ENCODE assay signal across 1 mouse cellular context in the genomic region with DNA sequence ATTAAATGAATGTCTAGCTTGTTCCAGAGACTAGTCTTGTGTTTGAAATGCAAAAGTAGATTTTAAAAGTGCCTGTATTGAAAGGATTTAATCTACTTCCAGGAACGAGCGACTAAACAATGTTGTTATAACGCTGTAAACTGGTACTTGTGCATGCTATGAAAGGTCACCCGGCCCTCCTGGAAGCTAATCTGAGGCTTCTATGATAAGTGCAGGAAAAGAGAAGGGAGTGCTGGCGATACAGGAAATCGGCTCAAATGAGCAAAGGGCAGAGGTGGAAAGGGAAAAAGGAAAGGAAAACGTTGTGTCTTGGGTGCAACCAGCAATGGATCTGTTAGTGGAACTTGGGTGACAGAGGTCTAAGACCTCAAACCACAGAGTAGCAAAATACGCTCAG.
A peak's percentile ranks its signal among the peaks of the same experiment; 100 is the strongest.
TF ChIP-seq lines count a peak whose summit lies in the region.

No protein-coding gene starts in this region.

TF ChIP-seq in CH12.LX, 34 proteins besides CTCF, POLR2A, EP300 and RAD21:
- TF ChIP-seq SMC3 (IDR thresholded peaks at IDR 0.05; ENCODE audit: low read depth, low read length) (0 out of 2 replicates have a peak, but pooled peaks have one; percentile 0), HCFC1 (IDR thresholded peaks at IDR 0.05; ENCODE audit: low read depth, low read length) (no peak), MAFK (IDR thresholded peaks at IDR 0.05; ENCODE audit: insufficient replicate concordance, low read length) (no peak)
